Mouse (Mus musculus): ENCODE data around the gene Azin2.

- TF ChIP-seq MYOG (IDR thresholded peaks at IDR 0.05; ENCODE audit: control insufficient read depth in 1 of 3, insufficient read depth in 1 of 3, insufficient read length in 2 of 3, low read depth in 2 of 3) (no peak), E2F4 (IDR thresholded peaks at IDR 0.05; ENCODE audit: insufficient read depth) (no peak), POLR2A (IDR thresholded peaks at IDR 0.05; ENCODE audit: insufficient read length, low read depth) (no peak), CEBPB (IDR thresholded peaks at IDR 0.05; ENCODE audit: insufficient read depth, poor library complexity, severe bottlenecking) (no peak)
Observed at GRCm38 (mm10) chr4:128923603-128924002, 38.6 kb downstream of the Azin2 start.
